Mouse (Mus musculus) thymus, adult 2 months (tissue): ENCODE data around the gene Tusc2.

Experiments
- CTCF ChIP-seq: fragments of 200-500 bp; IDR thresholded peaks from 2 replicates; pipeline ENCODE4 v1.5.1; 2012; ENCODE audit warnings: mild to moderate bottlenecking, control low read depth, low read length, moderate library complexity, borderline replicate concordance; ENCODE audit not compliant: control insufficient read depth, poor library complexity, insufficient read depth; ENCODE audit errors: extremely low read depth
- POLR2A ChIP-seq: fragments of 200-500 bp; IDR thresholded peaks from 2 replicates; pipeline ENCODE4 v1.6.1; 2012; ENCODE audit warnings: mild to moderate bottlenecking, low read length, control low read depth, moderate library complexity; ENCODE audit not compliant: control insufficient read depth, poor library complexity, insufficient read depth; ENCODE audit errors: extremely low read depth

DNA sequence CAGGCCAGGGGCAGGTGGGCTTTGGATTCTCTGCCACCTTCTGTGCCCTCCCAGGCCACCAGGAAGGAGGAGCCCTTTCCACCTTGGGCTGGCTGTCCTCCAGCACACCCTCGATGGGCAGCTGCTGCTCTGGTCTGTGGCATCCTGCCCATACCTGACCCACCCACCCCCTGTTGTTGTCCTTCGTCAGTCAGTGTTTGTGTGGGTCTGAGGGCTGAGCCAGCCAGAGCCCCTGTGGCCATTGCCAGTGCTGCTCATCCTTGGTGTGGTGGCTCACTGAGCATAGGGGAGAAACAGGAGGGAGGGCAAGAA, 40.7 kb upstream of the Tusc2 start:
- no peak for TF ChIP-seq POLR2A
- no peak for TF ChIP-seq CTCF
